Mouse (Mus musculus) E14TG2a.4 (cell line): ENCODE results near the gene Tyk2.

Experiments
- H3K27me3 ChIP-seq: 2 replicates; pipeline ENCODE4 v1.6.1; 2014; ENCODE audit warnings: low read length, control low read depth; ENCODE audit not compliant: insufficient read depth
- H3K36me3 ChIP-seq: 2 replicates; pipeline ENCODE4 v1.6.1; 2014; ENCODE audit warnings: low read length, control low read depth; ENCODE audit not compliant: insufficient read depth
- H3K4me1 ChIP-seq: replicated peaks from 2 replicates; pipeline ENCODE4 v1.6.1; 2014; ENCODE audit warnings: low read depth, low read length, control low read depth
- H3K4me3 ChIP-seq: replicated peaks from 2 replicates; pipeline ENCODE4 v1.5.1; 2014; ENCODE audit warnings: mild to moderate bottlenecking, low read length
- H3K9me3 ChIP-seq: 2 replicates; pipeline ENCODE4 v1.6.1; 2014; ENCODE audit warnings: low read length, control low read depth
- CTCF ChIP-seq: conservative IDR thresholded peaks from 2 replicates; pipeline ENCODE4 v1.5.1; 2014; ENCODE audit warnings: low read length
- NANOG ChIP-seq: IDR thresholded peaks from 2 replicates; pipeline ENCODE4 v1.6.1; 2014; ENCODE audit warnings: borderline replicate concordance, low read length, mixed read lengths
- POU5F1 ChIP-seq: IDR thresholded peaks from 2 replicates; pipeline ENCODE4 v1.6.1; 2014; ENCODE audit warnings: low read length, borderline replicate concordance

The Tyk2 gene

DNA sequence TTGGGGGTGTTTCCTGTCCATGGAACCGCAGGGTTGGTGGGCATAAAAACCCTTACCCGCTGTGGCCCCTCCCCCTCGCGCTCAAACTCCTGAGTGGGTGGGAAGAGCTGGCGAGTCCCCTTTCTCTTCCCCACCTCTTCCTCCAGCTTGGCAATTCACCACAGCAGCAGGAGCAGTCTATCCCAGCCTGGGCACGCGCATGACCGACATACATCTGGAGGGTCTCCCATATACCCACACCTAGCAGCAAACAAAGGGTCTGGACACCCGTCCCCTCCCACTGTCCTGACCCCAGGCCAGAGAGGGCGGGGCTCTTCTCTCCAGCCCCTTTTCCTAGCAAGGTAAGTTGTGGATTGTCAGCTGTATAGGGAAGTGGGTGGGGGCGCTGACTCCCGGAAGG is 22.3 kb upstream of the Tyk2 start:
- Histone ChIP-seq H3K27me3 (no peaks in the 10 kb centered on the region), H3K36me3 (peaks cover 3% of the 10 kb centered on the region; the same call in 1 of the 2 replicates), H3K4me3 (peak overlapping the region; percentile 61), H3K4me1 (peaks cover 36% of the 10 kb centered on the region), H3K9me3 (no peaks in the 10 kb centered on the region)
- TF ChIP-seq NANOG: no peak
- TF ChIP-seq CTCF: no peak
- no peak for TF ChIP-seq POU5F1

DNA sequence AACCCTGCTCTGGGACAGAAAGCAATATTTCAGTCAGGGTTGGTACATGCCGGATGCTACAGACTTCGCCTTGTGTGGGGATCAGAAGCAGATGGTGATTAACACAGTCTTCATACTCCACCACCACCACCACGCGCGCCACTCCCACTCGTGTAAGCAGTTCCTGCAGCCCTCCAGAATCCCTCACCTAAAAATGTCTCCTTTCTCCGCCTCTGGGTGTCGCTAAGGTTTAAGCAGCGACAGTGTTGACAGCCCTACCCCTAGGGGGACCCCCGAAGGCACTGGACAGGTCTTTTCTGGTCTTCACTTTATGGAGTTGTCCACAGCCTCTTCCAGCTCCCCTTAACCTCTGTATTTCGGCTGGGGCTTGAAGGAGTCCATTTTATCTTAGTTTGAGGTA is 21.7 kb upstream of the Tyk2 start:
- no peaks in the 10 kb centered on the region for H3K27me3 ChIP-seq
- no peaks in the 10 kb centered on the region for H3K9me3 ChIP-seq
- H3K36me3 ChIP-seq: peaks cover 9% of the 10 kb centered on the region
- H3K4me3 ChIP-seq: peak overlapping the region; percentile 61
- peaks cover 42% of the 10 kb centered on the region for H3K4me1 ChIP-seq
- peak; percentile 33 for TF ChIP-seq CTCF
- no peak for TF ChIP-seq POU5F1

DNA sequence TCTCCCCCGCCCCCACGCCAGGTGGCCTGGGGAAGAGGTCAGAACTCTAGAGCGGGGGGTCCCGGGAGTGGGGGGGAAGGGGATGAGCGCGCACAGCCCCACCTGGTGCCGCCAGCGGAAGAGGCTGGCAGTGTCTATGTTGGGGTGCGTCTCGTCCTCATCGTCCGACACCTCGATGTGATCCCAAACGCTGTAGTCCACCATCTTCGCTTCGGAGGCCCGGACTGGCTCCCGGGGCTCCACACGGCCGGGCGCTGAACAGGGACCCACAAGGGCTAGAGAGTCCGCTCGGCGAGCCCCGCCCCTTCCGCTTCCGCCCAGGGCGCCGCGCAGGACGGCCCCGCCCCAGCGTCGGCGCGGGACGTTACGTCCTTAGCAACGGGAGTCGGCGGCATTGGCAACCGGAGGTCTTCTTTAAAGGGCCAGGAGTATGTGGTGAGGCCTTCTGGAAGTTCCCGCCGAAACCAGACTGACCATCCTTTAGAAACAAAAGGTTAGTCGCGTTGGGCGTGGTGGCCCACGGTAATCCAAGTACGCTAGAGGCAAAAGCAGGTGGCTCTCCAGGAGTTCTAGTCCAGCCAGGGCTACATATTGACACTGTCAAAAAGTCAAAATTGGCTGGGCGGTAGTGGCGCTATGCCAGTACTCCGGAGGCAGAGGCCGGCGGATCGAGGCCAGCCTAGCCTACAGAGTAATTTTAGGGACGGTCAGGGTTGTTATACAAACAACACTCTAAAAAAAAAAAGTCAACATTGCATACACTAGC is 18.8 kb upstream of the Tyk2 start, which contains the start of gene Cdc37:
TSS of gene Cdc37 (minus strand) at position 329 of the 766 bp plus-strand sequence.
- TF ChIP-seq CTCF (no peak), POU5F1 (no peak), NANOG (no peak)
- Histone ChIP-seq H3K36me3 (peaks cover 38% of the 10 kb centered on the region), H3K27me3 (no peaks in the 10 kb centered on the region), H3K4me1 (peaks cover 70% of the 10 kb centered on the region), H3K4me3 (peak within 1 kb of the TSS; percentile 93), H3K9me3 (no peaks in the 10 kb centered on the region)

DNA sequence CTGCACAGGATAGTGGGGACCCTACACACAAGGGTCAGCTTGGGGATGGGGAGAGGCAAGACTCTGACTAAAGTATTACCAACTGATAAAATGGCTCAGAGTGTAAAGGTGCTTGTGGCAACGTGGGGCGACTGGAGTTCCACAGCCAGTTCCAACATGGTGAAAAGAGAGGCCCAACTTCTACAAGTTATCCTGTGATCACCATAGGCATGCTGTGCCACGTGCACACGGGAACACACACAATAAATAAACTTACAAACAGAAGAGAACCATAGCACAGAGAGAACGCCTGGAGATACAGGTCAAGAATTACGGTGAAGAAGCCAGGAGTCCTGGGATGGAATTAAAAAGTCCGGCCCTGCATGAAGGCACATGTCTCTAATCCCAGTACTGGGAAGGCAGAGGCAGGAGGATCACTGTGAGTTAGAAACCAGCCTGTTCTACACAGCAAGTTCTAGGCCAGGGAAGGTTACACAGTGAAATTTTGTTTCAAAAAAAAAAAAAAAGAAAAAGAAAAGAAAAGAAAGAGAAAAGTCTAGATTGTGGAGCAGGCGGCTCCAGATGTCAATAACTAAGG is 18.1 kb upstream of the Tyk2 start:
- Histone ChIP-seq H3K4me1 (peaks cover 74% of the 10 kb centered on the region), H3K27me3 (no peaks in the 10 kb centered on the region), H3K9me3 (no peaks in the 10 kb centered on the region), H3K4me3 (peak overlapping the region; percentile 93), H3K36me3 (peaks cover 44% of the 10 kb centered on the region)
- TF ChIP-seq POU5F1: no peak
- no peak for TF ChIP-seq NANOG
- TF ChIP-seq CTCF: no peak

DNA sequence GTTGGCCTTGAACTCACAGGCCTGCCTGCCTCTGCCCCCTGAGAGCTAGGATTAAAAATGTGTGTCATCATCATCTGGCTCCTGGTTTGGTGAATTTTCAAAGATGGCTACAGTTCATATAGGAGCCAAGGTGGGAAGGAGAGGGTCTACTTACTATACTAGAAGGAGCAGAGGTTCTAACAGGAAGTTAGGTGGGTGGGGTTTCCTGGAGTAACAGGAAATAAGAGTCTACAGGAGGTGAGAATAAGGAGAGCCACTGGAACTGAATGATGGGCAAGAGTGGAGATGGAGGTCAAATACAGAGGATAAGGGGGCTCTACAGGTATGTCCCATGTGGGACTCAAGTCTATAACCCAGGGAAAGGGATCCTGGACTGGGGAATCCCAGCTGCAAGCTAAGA is 17.4 kb upstream of the Tyk2 start:
- peaks cover 52% of the 10 kb centered on the region for H3K36me3 ChIP-seq
- TF ChIP-seq NANOG (no peak), POU5F1 (no peak), CTCF (no peak)
- H3K4me1 ChIP-seq: peaks cover 74% of the 10 kb centered on the region
- no peaks in the 10 kb centered on the region for H3K27me3 ChIP-seq
- H3K9me3 ChIP-seq: no peaks in the 10 kb centered on the region
- H3K4me3 ChIP-seq: peak overlapping the region; percentile 93

DNA sequence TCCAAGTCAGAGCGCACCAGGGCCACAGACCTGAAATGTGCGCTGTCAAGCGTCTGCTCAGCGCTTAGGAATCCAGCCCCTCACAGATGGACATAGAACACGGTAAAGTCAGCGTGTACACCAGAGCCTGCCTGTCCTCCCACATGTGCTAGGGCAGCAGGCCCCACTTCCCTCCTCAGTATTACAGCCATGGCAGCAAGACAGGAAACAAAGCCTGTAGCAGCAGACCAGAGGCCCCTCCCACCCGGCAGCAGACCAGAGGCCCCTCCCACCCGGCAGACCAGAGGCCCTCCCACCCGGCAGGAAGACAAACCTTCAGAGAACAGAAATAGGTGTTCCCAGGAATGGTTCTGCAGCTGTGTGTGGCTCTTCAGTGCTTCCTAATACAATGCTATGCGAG is 15.7 kb upstream of the Tyk2 start:
- Histone ChIP-seq H3K9me3 (no peaks in the 10 kb centered on the region), H3K4me3 (no peak overlapping the region), H3K27me3 (no peaks in the 10 kb centered on the region), H3K36me3 (peaks cover 69% of the 10 kb centered on the region), H3K4me1 (peaks cover 77% of the 10 kb centered on the region)
- TF ChIP-seq NANOG (no peak), POU5F1 (no peak), CTCF (no peak)

DNA sequence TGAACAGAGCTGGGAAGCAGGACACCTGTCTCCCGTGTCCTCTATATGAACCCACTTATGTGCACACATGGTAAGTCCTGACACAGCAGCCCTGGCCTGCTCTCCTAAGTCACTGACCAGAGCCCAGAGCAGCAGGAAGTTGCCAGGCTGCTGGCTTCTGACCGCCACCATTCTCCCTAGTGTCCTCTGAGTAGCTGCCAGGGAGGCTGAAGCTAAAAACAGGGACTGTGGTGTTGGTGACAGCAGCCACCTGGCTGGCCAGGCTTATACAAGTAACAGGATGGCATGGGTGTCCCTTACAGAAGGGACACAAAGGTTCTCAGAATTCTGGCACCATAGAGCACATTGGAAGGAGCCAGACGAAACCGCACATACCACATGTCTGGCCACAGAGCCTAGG is 14.4 kb upstream of the Tyk2 start:
- peaks cover 77% of the 10 kb centered on the region for H3K4me1 ChIP-seq
- TF ChIP-seq POU5F1: no peak
- TF ChIP-seq CTCF: no peak
- no peak for TF ChIP-seq NANOG
- no peak overlapping the region for H3K4me3 ChIP-seq
- no peaks in the 10 kb centered on the region for H3K27me3 ChIP-seq
- H3K9me3 ChIP-seq: no peaks in the 10 kb centered on the region
- H3K36me3 ChIP-seq: peaks cover 82% of the 10 kb centered on the region

DNA sequence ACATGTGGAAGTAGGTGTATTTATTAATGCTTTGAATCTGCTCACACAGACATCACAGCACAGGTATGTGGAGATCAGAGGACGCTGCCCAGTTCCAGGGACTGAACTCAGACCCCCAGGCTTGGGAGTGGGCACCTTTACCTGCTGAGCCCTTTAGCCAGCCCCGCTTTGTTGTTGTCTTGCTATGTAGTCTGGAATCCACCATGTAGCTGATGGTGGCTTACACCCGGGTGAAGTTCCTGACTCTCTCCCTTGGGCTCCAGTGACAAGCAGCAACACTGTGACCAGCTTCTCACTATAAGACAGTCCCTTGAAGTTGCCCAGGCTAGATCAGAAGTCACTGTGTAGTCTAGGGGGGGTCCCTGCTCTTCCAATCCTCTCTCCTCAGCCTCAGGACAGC is 13.3 kb upstream of the Tyk2 start:
- H3K36me3 ChIP-seq: peaks cover 92% of the 10 kb centered on the region
- H3K27me3 ChIP-seq: no peaks in the 10 kb centered on the region
- no peaks in the 10 kb centered on the region for H3K9me3 ChIP-seq
- H3K4me3 ChIP-seq: no peak overlapping the region
- TF ChIP-seq CTCF (no peak), NANOG (no peak), POU5F1 (no peak)
- H3K4me1 ChIP-seq: peaks cover 74% of the 10 kb centered on the region

DNA sequence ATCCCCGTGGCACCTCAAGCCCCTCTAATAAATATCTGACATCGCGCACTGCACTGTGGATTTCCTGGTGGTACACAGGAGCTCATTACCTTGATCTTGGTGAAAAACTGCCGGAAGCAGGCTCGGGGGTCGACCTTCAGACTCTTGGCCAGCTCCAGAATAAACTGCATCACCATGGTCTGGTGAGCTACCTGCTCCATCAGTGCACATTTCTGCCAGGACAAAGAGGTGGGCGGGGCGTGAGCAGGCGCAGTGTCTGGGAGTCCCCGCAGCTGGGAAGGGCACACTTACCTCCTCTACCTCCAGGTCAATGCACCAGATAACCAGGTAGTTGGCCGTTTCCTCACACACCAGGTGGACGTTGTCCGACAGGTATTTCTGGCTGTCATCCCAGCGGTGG is 10.9 kb upstream of the Tyk2 start:
- H3K4me3 ChIP-seq: no peak overlapping the region

More for the DNA sequence above, 10.9 kb upstream of the Tyk2 start:
- peaks cover 97% of the 10 kb centered on the region for H3K36me3 ChIP-seq
- no peaks in the 10 kb centered on the region for H3K9me3 ChIP-seq
- H3K4me1 ChIP-seq: peaks cover 55% of the 10 kb centered on the region
- TF ChIP-seq NANOG: no peak
- TF ChIP-seq CTCF: no peak
- no peak for TF ChIP-seq POU5F1
- no peaks in the 10 kb centered on the region for H3K27me3 ChIP-seq
